Mouse (Mus musculus) left cerebral cortex, adult 2 months (tissue): ENCODE results near the gene Zscan10. TPM values are rescaled to one million over a fixed set of nuclear protein-coding genes. Genes with fewer than 3 reads are reported as not detected.
"Not testable (repeated sequence)": the region's sequence is repeated elsewhere in the genome, so short reads cannot be mapped to it uniquely, and the experiment has no call there.

Source experiments
- DNase-seq, 2 experiments: peaks; one replicate each; pipeline ENCODE4 v3.0.0; 2021 to 2022; ENCODE audit warnings: low spot score in 2 of 2, mixed read lengths in 1 of 2; ENCODE audit errors: extremely low spot score in 1 of 2
- H3K27ac ChIP-seq: fragments of 200-600 bp; 2 replicates; pipeline ENCODE4 v1.8.1; 2022
- H3K4me3 ChIP-seq: fragments of 200-600 bp; 2 replicates; pipeline ENCODE4 v1.8.1; 2022
- CTCF ChIP-seq: fragments of 200-600 bp; IDR thresholded peaks from 2 replicates; pipeline ENCODE4 v1.8.1; 2022; ENCODE audit warnings: antibody characterized with exemption, mild to moderate bottlenecking, moderate library complexity
- intact Hi-C: fragments of 180-260 bp; cut with DNase I; formaldehyde crosslinking; loops from one replicate; pipeline ENCODE4 v1.15.1; 2025
- total RNA-seq, 2 experiments: library from RNA; stranded (reverse); gene quantifications; 2 replicates each; pipeline ENCODE4 v1.2.3; 2021

Zscan10 gene
- total RNA-seq, 2 experiments from 2014 or later = not detected

- intact Hi-C loops = no loop called here
- Histone ChIP-seq H3K27ac (peak overlapping the region; percentile 93), H3K4me3 (peak overlapping the region; percentile 47)
- no peak for DNase-seq
- TF ChIP-seq CTCF = no peak
These were observed 7.7 kb upstream of the Zscan10 start for GRCm38 (mm10) chr17:23592926-23593300.

- DNase-seq, intact Hi-C loops, H3K27ac ChIP-seq, H3K4me3 ChIP-seq: not testable (repeated sequence)
These were observed 5.5 kb upstream of the Zscan10 start for GRCm38 (mm10) chr17:23595139-23595538.

GRCm38 (mm10) chr17:23598582-23599552 is 1.8 kb upstream of the Zscan10 start, which contains the start of gene Zfp13:
TSS of gene Zfp13 (minus strand) at chr17:23599487.
- intact Hi-C loops = no loop called here

GRCm38 (mm10) chr17:23599605-23600063 is 1.0 kb upstream of the Zscan10 start:
- no peak for DNase-seq
- intact Hi-C loops = no loop called here
- H3K27ac ChIP-seq = peak overlapping the region; percentile 84

More at GRCm38 (mm10) chr17:23598582-23599552, 1.8 kb upstream of the Zscan10 start, which contains the start of gene Zfp13:
- no peak for TF ChIP-seq CTCF
- H3K4me3 ChIP-seq = peak within 1 kb of the TSS; percentile 54
- H3K27ac ChIP-seq = peak within 1 kb of the TSS; percentile 84
- peak; percentile 63 to 66 for DNase-seq

GRCm38 (mm10) chr17:23601836-23602585 is 1.4 kb downstream of the Zscan10 start:
- Histone ChIP-seq H3K27ac (no peak overlapping the region), H3K4me3 (no peak overlapping the region)
- TF ChIP-seq CTCF = no peak
- intact Hi-C loops = no loop called here
- DNase-seq = no peak

More at GRCm38 (mm10) chr17:23599605-23600063, 1.0 kb upstream of the Zscan10 start:
- peak overlapping the region; percentile 54 for H3K4me3 ChIP-seq
- no peak for TF ChIP-seq CTCF

- TF ChIP-seq CTCF = no peak
- Histone ChIP-seq H3K27ac (no peak overlapping the region), H3K4me3 (no peak overlapping the region)
- no peak for DNase-seq
- intact Hi-C loops = no loop called here
These were observed 2.4 kb downstream of the Zscan10 start for GRCm38 (mm10) chr17:23603077-23603476.

GRCm38 (mm10) chr17:23603542-23603941 is 2.9 kb downstream of the Zscan10 start:
- Histone ChIP-seq H3K27ac (no peak overlapping the region), H3K4me3 (no peak overlapping the region)
- no peak for DNase-seq
- peak; percentile 56 for TF ChIP-seq CTCF
- intact Hi-C loops = no loop called here

GRCm38 (mm10) chr17:23604394-23604793 is 3.7 kb downstream of the Zscan10 start:
- H3K27ac ChIP-seq = no peak overlapping the region
- no peak overlapping the region for H3K4me3 ChIP-seq
- intact Hi-C loops = no loop called here
- TF ChIP-seq CTCF = no peak; the same call in 1 of the 2 replicates
- DNase-seq = no peak

- Histone ChIP-seq H3K4me3 (no peak overlapping the region), H3K27ac (no peak overlapping the region)
- TF ChIP-seq CTCF = no peak
- DNase-seq = no peak
- intact Hi-C loops = no loop called here
These were observed 4.6 kb downstream of the Zscan10 start for GRCm38 (mm10) chr17:23605220-23605619.

- TF ChIP-seq CTCF = no peak
- intact Hi-C loops = no loop called here
- DNase-seq = no peak
- Histone ChIP-seq H3K4me3 (no peak overlapping the region), H3K27ac (no peak overlapping the region)
These were observed 9.0 kb downstream of the Zscan10 start for GRCm38 (mm10) chr17:23609612-23610011.

- intact Hi-C loops = no loop called here
- peak; percentile 16 to 39 for DNase-seq
These were observed 9.7 kb downstream of the Zscan10 start for GRCm38 (mm10) chr17:23610361-23610800.

GRCm38 (mm10) chr17:23617087-23617486 is 16.4 kb downstream of the Zscan10 start:
- Histone ChIP-seq H3K4me3 (no peak overlapping the region), H3K27ac (no peak overlapping the region)
- intact Hi-C loops = no loop called here
- no peak for TF ChIP-seq CTCF
- DNase-seq = no peak

More at GRCm38 (mm10) chr17:23610361-23610800, 9.7 kb downstream of the Zscan10 start:
- peak; percentile 73 for TF ChIP-seq CTCF
- H3K27ac ChIP-seq = no peak overlapping the region
- H3K4me3 ChIP-seq = no peak overlapping the region
